Mouse (Mus musculus) intestine, embryonic 16.5 days (tissue): ENCODE measurements at regions not wholly inside any gene's neighbourhood (a gene's known extent, or its start where the extent isn't known, plus 50 kb on each side); places are given as distances from the start of the nearest gene placed in this dataset.

Experiments used
- ATAC-seq: fragments of 200-750 bp; cut with Nextera tagmentation; 2 replicates; pipeline ENCODE4 v1.8.0; 2017; ENCODE audit warnings: moderate TSS enrichment, moderate library complexity
- H3K27ac ChIP-seq: fragments of 300-500 bp; sonication (generic); 2 replicates; pipeline ENCODE4 v1.5.1; 2014; ENCODE audit warnings: mild to moderate bottlenecking, low read length
- H3K27me3 ChIP-seq: fragments of 300-500 bp; sonication (generic); replicated peaks from 2 replicates; pipeline ENCODE4 v1.6.1; 2014; ENCODE audit warnings: low read length, control low read depth, mixed read lengths; ENCODE audit not compliant: control insufficient read depth, insufficient read depth
- H3K36me3 ChIP-seq: fragments of 300-500 bp; sonication (generic); 2 replicates; pipeline ENCODE4 v1.6.1; 2014; ENCODE audit warnings: low read length, control low read depth; ENCODE audit not compliant: control insufficient read depth, insufficient read depth
- H3K4me1 ChIP-seq: fragments of 300-500 bp; sonication (generic); 2 replicates; pipeline ENCODE4 v1.6.1; 2014; ENCODE audit warnings: low read length, control low read depth, mixed read lengths; ENCODE audit not compliant: control insufficient read depth, insufficient read depth
- H3K4me2 ChIP-seq: fragments of 300-500 bp; sonication (generic); 2 replicates; pipeline ENCODE4 v1.6.1; 2014; ENCODE audit warnings: low read depth, low read length, control low read depth
- H3K4me3 ChIP-seq: fragments of 300-500 bp; sonication (generic); 2 replicates; pipeline ENCODE4 v1.5.1; 2014; ENCODE audit warnings: mild to moderate bottlenecking, low read length
- H3K9ac ChIP-seq: fragments of 300-500 bp; sonication (generic); 2 replicates; pipeline ENCODE4 v1.6.1; 2014; ENCODE audit warnings: low read depth, low read length
- H3K9me3 ChIP-seq: fragments of 300-500 bp; sonication (generic); 2 replicates; pipeline ENCODE4 v1.6.1; 2016; ENCODE audit warnings: low read length, control low read depth; ENCODE audit not compliant: control insufficient read depth
- WGBS: fragments of 180-500 bp; shearing (Covaris S2); extraction: QIAGEN DNeasy Blood & Tissue Kit; methylation state at CpG from one replicate; pipeline ENCODE4 v1.1.7; 2014; 5-methylcytosine and 5-hydroxymethylcytosine counted together

GRCm38 (mm10) chr16:76507191-76507746, 133.6 kb upstream of the Nrip1 start:
- WGBS = 61% methylated on average over 5 of the region's 5 CpGs
- H3K4me2 ChIP-seq = no peak overlapping the region
- peak; percentile 50; the same call in 1 of the 2 replicates for ATAC-seq
- no peaks in the 10 kb centered on the region for H3K36me3 ChIP-seq
- H3K9ac ChIP-seq = no peak overlapping the region
- H3K27ac ChIP-seq = no peak overlapping the region
- no peaks in the 10 kb centered on the region for H3K9me3 ChIP-seq
- H3K4me3 ChIP-seq = no peak overlapping the region
- no peaks in the 10 kb centered on the region for H3K4me1 ChIP-seq
- H3K27me3 ChIP-seq = no peaks in the 10 kb centered on the region

- H3K4me3 ChIP-seq = no peak overlapping the region
- H3K4me2 ChIP-seq = no peak overlapping the region
- no peak for ATAC-seq
- no peaks in the 10 kb centered on the region for H3K9me3 ChIP-seq
- H3K36me3 ChIP-seq = no peaks in the 10 kb centered on the region
- no peaks in the 10 kb centered on the region for H3K27me3 ChIP-seq
- H3K27ac ChIP-seq = no peak overlapping the region
- no peaks in the 10 kb centered on the region for H3K4me1 ChIP-seq
- WGBS = 55% methylated on average over 4 of the region's 4 CpGs
- no peak overlapping the region for H3K9ac ChIP-seq
Measured at GRCm38 (mm10) chr16:76506240-76506639, 132.6 kb upstream of the Nrip1 start.

GRCm38 (mm10) chr16:76499686-76500400, 126.2 kb upstream of the Nrip1 start:
- ATAC-seq = peak; percentile 95
- Histone ChIP-seq H3K4me3 (no peak overlapping the region), H3K4me1 (no peaks in the 10 kb centered on the region), H3K27ac (0 out of 2 replicates have a peak overlapping the region, but pooled peaks have one; percentile 14), H3K27me3 (no peaks in the 10 kb centered on the region), H3K9ac (no peak overlapping the region), H3K36me3 (no peaks in the 10 kb centered on the region), H3K9me3 (no peaks in the 10 kb centered on the region), H3K4me2 (no peak overlapping the region)
- whole genome bisulfite sequencing = 45% methylated on average over 8 of the region's 8 CpGs

GRCm38 (mm10) chr16:76498233-76498632, 124.6 kb upstream of the Nrip1 start:
- Histone ChIP-seq H3K4me2 (no peak overlapping the region), H3K4me1 (no peaks in the 10 kb centered on the region), H3K27ac (no peak overlapping the region), H3K27me3 (no peaks in the 10 kb centered on the region), H3K4me3 (no peak overlapping the region), H3K9ac (no peak overlapping the region), H3K9me3 (no peaks in the 10 kb centered on the region), H3K36me3 (no peaks in the 10 kb centered on the region)
- ATAC-seq = no peak
- WGBS = 71% methylated on average over 2 of the region's 2 CpGs

- no peak overlapping the region for H3K4me3 ChIP-seq
- no peaks in the 10 kb centered on the region for H3K27me3 ChIP-seq
- H3K36me3 ChIP-seq = no peaks in the 10 kb centered on the region
- H3K9me3 ChIP-seq = no peaks in the 10 kb centered on the region
- ATAC-seq = no peak
- H3K4me2 ChIP-seq = no peak overlapping the region
- H3K4me1 ChIP-seq = no peaks in the 10 kb centered on the region
- no peak overlapping the region for H3K9ac ChIP-seq
- no peak overlapping the region for H3K27ac ChIP-seq
- 87% methylated on average over 12 of the region's 12 CpGs for WGBS
Measured at GRCm38 (mm10) chr16:76497041-76497808, 123.6 kb upstream of the Nrip1 start.

GRCm38 (mm10) chr16:76483419-76483818, 109.8 kb upstream of the Nrip1 start:
- ATAC-seq = peak; percentile 56; the same call in 1 of the 2 replicates
- no peak overlapping the region for H3K9ac ChIP-seq
- H3K4me3 ChIP-seq = no peak overlapping the region
- H3K4me2 ChIP-seq = no peak overlapping the region
- no peaks in the 10 kb centered on the region for H3K4me1 ChIP-seq
- 80% methylated on average over 5 of the region's 5 CpGs for WGBS
- no peaks in the 10 kb centered on the region for H3K9me3 ChIP-seq
- no peak overlapping the region for H3K27ac ChIP-seq
- no peaks in the 10 kb centered on the region for H3K36me3 ChIP-seq
- no peaks in the 10 kb centered on the region for H3K27me3 ChIP-seq

GRCm38 (mm10) chr16:76481966-76482365, 108.3 kb upstream of the Nrip1 start:
- H3K4me2 ChIP-seq = no peak overlapping the region
- H3K4me1 ChIP-seq = no peaks in the 10 kb centered on the region
- 82% methylated on average over 4 of the region's 4 CpGs for WGBS
- H3K27me3 ChIP-seq = no peaks in the 10 kb centered on the region
- no peak overlapping the region for H3K27ac ChIP-seq
- no peaks in the 10 kb centered on the region for H3K36me3 ChIP-seq
- H3K9me3 ChIP-seq = no peaks in the 10 kb centered on the region
- H3K4me3 ChIP-seq = no peak overlapping the region
- no peak overlapping the region for H3K9ac ChIP-seq
- no peak for ATAC-seq

- Histone ChIP-seq H3K27ac (no peak overlapping the region), H3K27me3 (no peaks in the 10 kb centered on the region), H3K9me3 (no peaks in the 10 kb centered on the region), H3K4me1 (no peaks in the 10 kb centered on the region), H3K4me2 (no peak overlapping the region), H3K9ac (no peak overlapping the region), H3K36me3 (no peaks in the 10 kb centered on the region), H3K4me3 (no peak overlapping the region)
- WGBS = 64% methylated on average over 8 of the region's 8 CpGs
- ATAC-seq = no peak
Measured at GRCm38 (mm10) chr16:76477474-76477873, 103.8 kb upstream of the Nrip1 start.

- no peaks in the 10 kb centered on the region for H3K36me3 ChIP-seq
- H3K9ac ChIP-seq = no peak overlapping the region
- no peaks in the 10 kb centered on the region for H3K27me3 ChIP-seq
- ATAC-seq = no peak
- no peak overlapping the region for H3K27ac ChIP-seq
- H3K9me3 ChIP-seq = no peaks in the 10 kb centered on the region
- no peaks in the 10 kb centered on the region for H3K4me1 ChIP-seq
- H3K4me2 ChIP-seq = no peak overlapping the region
- WGBS = 80% methylated on average over 6 of the region's 6 CpGs
- no peak overlapping the region for H3K4me3 ChIP-seq
Measured at GRCm38 (mm10) chr16:76474481-76474880, 100.9 kb upstream of the Nrip1 start.
